Mouse (Mus musculus): ENCODE data around the gene Slc16a7. TPM values are rescaled to one million over a fixed set of nuclear protein-coding genes. Genes with fewer than 3 reads are reported as not detected.

Slc16a7 gene
- polyA plus RNA-seq, 1 experiment from 2014 or later, result 5.7 TPM

DNA sequence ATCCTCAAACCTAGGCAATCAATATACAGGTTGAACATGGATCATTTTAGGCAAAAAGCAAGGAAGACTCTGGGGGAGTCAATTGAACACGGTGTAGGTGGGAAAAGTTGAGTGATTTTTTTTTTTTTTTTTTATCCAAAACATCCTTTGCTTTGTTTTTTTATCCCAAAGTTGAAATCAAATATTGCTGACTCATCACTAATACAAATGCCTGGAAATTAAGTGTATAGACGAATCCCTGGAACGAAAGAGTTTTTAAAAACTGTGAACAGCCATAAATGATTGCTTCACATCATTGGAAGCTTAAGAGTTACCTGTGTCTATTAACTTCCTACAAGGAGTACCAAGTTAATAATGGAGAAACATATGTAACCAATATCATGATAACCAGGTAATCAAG is 206.7 kb downstream of the Slc16a7 start:
- no peak for DNase-seq (ENCODE audit: low spot score)
- Histone ChIP-seq H3K4me3 (ENCODE audit: low read depth, low read length) (no peak overlapping the region), H3K4me2 (ENCODE audit: low read depth) (no peak overlapping the region), H3K4me1 (ENCODE audit: control insufficient read depth, insufficient read depth, low read length) (no peaks in the 10 kb centered on the region), H3K27ac (ENCODE audit: low read depth, low read length) (no peak overlapping the region), H3K9me3 (ENCODE audit: control insufficient read depth, low read length) (no peaks in the 10 kb centered on the region), H3K36me3 (ENCODE audit: control insufficient read depth, insufficient read depth, low read length) (no peaks in the 10 kb centered on the region), H3K27me3 (ENCODE audit: control insufficient read depth, insufficient read depth, low read length) (no peaks in the 10 kb centered on the region), H3K9ac (ENCODE audit: low read length) (no peak overlapping the region)
- no peak for ATAC-seq (ENCODE audit: insufficient read depth, low FRiP score, low TSS enrichment)
- 95% methylated on average over 3 of the region's 3 CpGs for WGBS

DNA sequence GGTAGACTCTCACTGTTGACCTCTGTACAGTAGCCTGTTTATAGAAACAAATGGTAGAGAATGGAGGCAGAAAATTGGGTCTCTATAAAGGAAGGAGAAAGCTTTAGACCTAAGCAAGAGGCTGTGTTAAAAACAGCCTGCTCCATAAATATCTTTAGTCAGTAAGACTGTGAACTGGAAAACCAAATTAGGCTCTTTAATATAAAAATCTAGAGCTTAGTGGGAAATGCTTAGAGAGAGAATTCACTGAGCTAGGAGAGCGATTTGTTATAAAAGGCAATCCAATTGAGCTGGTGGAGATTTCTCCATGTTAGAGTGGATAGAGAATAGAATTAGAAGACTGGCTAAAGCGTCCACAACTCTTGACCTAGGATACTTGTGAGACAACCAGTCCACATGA is 211.5 kb downstream of the Slc16a7 start:
- 89% methylated on average over 2 of the region's 2 CpGs for WGBS
- no peak overlapping the region for H3K9ac ChIP-seq (ENCODE audit: low read length)
- no peaks in the 10 kb centered on the region for H3K4me1 ChIP-seq (ENCODE audit: control insufficient read depth, insufficient read depth, low read length)
- H3K9me3 ChIP-seq (ENCODE audit: control insufficient read depth, low read length), result no peaks in the 10 kb centered on the region
- no peaks in the 10 kb centered on the region for H3K36me3 ChIP-seq (ENCODE audit: control insufficient read depth, insufficient read depth, low read length)
- H3K27me3 ChIP-seq (ENCODE audit: control insufficient read depth, insufficient read depth, low read length), result no peaks in the 10 kb centered on the region
- H3K4me3 ChIP-seq (ENCODE audit: low read depth, low read length), result no peak overlapping the region
- H3K27ac ChIP-seq (ENCODE audit: low read depth, low read length), result no peak overlapping the region
- ATAC-seq (ENCODE audit: insufficient read depth, low FRiP score, low TSS enrichment), result no peak
- no peak overlapping the region for H3K4me2 ChIP-seq (ENCODE audit: low read depth)
- DNase-seq (ENCODE audit: low spot score), result no peak

- H3K27ac ChIP-seq (ENCODE audit: low read depth, low read length), result no peak overlapping the region
- peak; percentile 52 for ATAC-seq (ENCODE audit: insufficient read depth, low FRiP score, low TSS enrichment)
- no peaks in the 10 kb centered on the region for H3K27me3 ChIP-seq (ENCODE audit: control insufficient read depth, insufficient read depth, low read length)
- H3K36me3 ChIP-seq (ENCODE audit: control insufficient read depth, insufficient read depth, low read length), result no peaks in the 10 kb centered on the region
- peak; percentile 29 for DNase-seq (ENCODE audit: low spot score)
- H3K4me1 ChIP-seq (ENCODE audit: control insufficient read depth, insufficient read depth, low read length), result no peaks in the 10 kb centered on the region
- WGBS, result 51% methylated on average over 5 of the region's 5 CpGs
- H3K4me2 ChIP-seq (ENCODE audit: low read depth), result no peak overlapping the region
- no peak overlapping the region for H3K9ac ChIP-seq (ENCODE audit: low read length)
- H3K4me3 ChIP-seq (ENCODE audit: low read depth, low read length), result no peak overlapping the region
- H3K9me3 ChIP-seq (ENCODE audit: control insufficient read depth, low read length), result no peaks in the 10 kb centered on the region
Measured at GRCm38 (mm10) chr10:125175013-125175650, 214.1 kb downstream of the Slc16a7 start.

DNA sequence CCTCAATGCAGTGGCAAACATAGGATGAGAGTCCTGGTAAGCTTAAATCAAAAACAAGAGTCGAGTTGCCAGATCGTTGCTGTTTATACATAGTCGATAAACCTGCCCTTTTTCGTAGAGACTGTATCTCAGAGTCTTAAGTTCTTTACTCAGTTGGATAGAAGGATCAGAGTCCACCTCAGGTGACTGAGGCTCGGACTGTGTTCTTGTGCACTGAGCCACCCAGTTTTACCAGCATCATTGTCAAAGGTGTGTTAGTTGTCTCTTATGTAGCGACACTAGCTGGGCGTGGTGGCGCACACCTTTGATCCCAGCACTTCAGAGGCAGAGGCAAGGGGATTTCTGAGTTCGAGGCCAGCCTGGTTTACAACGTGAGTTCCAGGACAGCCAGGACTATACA is 217.6 kb downstream of the Slc16a7 start:
- Histone ChIP-seq H3K9me3 (ENCODE audit: control insufficient read depth, low read length) (no peaks in the 10 kb centered on the region), H3K4me2 (ENCODE audit: low read depth) (no peak overlapping the region), H3K36me3 (ENCODE audit: control insufficient read depth, insufficient read depth, low read length) (no peaks in the 10 kb centered on the region), H3K27me3 (ENCODE audit: control insufficient read depth, insufficient read depth, low read length) (no peaks in the 10 kb centered on the region), H3K27ac (ENCODE audit: low read depth, low read length) (no peak overlapping the region), H3K4me1 (ENCODE audit: control insufficient read depth, insufficient read depth, low read length) (no peaks in the 10 kb centered on the region), H3K9ac (ENCODE audit: low read length) (no peak overlapping the region), H3K4me3 (ENCODE audit: low read depth, low read length) (no peak overlapping the region)
- WGBS, result 91% methylated on average over 10 of the region's 10 CpGs
- DNase-seq (ENCODE audit: low spot score) (no peak), ATAC-seq (ENCODE audit: insufficient read depth, low FRiP score, low TSS enrichment) (no peak)

DNA sequence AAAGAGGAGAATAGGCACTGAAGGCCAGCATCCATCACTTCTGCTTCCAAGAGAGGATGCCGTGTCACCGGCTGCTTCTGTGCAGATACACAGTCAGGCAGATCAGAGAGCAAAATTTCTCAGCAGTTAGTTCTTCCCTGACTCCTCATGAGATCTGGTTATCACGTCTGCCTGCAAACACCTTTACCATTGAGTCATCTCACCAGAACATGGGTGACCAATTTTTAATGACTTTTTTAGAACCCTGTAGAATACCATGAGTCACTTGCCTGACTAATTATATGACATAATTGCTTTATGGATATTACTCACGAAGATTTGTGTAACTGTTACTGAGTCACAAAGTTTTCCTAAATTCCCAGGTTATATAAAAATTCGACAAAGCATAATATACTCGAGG is 218.1 kb downstream of the Slc16a7 start:
- H3K27ac ChIP-seq (ENCODE audit: low read depth, low read length), result no peak overlapping the region
- H3K9me3 ChIP-seq (ENCODE audit: control insufficient read depth, low read length), result no peaks in the 10 kb centered on the region
- WGBS, result 85% methylated on average over 6 of the region's 6 CpGs
- no peaks in the 10 kb centered on the region for H3K4me1 ChIP-seq (ENCODE audit: control insufficient read depth, insufficient read depth, low read length)
- H3K9ac ChIP-seq (ENCODE audit: low read length), result no peak overlapping the region
- no peak overlapping the region for H3K4me2 ChIP-seq (ENCODE audit: low read depth)
- ATAC-seq (ENCODE audit: insufficient read depth, low FRiP score, low TSS enrichment), result no peak
- no peaks in the 10 kb centered on the region for H3K27me3 ChIP-seq (ENCODE audit: control insufficient read depth, insufficient read depth, low read length)
- no peak overlapping the region for H3K4me3 ChIP-seq (ENCODE audit: low read depth, low read length)
- no peaks in the 10 kb centered on the region for H3K36me3 ChIP-seq (ENCODE audit: control insufficient read depth, insufficient read depth, low read length)
- no peak for DNase-seq (ENCODE audit: low spot score)
